ENCODE assay signal across 12 mouse cellular contexts in the genomic region with DNA sequence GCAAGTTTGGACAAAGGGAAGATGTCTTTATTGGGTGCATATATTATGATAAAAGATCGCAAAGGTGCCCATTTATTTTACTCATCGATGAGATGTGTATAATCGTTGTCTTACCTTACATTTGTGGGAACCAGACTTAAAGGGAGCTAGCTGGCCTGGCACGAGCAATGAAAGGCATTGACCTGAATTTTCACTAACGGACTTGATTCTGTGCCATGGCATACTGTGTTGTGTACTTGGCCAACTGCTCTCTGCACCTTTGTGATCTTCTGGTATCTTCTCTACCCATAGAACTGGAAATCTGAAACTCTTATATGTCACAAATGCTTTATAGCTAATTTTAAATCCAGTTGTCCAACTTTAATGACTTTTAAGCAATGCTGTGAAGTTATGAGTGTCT.
"Had no signal": no experiment of that assay in that cellular context is flagged by ENCODE, and none has a peak within 500 bp of the region (broad histone marks: within the 10 kb centered on the region; RNA-seq: fewer than 3 reads in every experiment).

No protein-coding gene starts in this region.

- H3K36me3 ChIP-seq: limb, embryonic 15.5 days; liver, embryonic 12.5 days; midbrain, embryonic 15.5 days; neural tube, embryonic 12.5 days had no signal

- ATAC-seq: liver, embryonic 12.5 days; midbrain, embryonic 15.5 days had no signal

- H3K9ac ChIP-seq: limb, embryonic 15.5 days; liver, embryonic 12.5 days; lung, embryonic 14.5 days; midbrain, embryonic 15.5 days; neural tube, embryonic 12.5 days had no signal

- H3K27me3 ChIP-seq: limb, embryonic 15.5 days; liver, embryonic 12.5 days; megakaryocyte, embryonic 14.5 days; midbrain, embryonic 15.5 days; neural tube, embryonic 12.5 days had no signal

- H3K4me1 ChIP-seq: limb, embryonic 15.5 days; liver, embryonic 12.5 days; megakaryocyte, embryonic 14.5 days; midbrain, embryonic 15.5 days; neural tube, embryonic 12.5 days had no signal

- DNase-seq: kidney, postnatal 36 days; lung, embryonic 14.5 days; lung, postnatal 10 days; lung, postnatal 4 days; thymus, postnatal 4 days had no signal

- H3K4me3 ChIP-seq: limb, embryonic 15.5 days; liver, embryonic 12.5 days; megakaryocyte, embryonic 14.5 days; midbrain, embryonic 15.5 days; neural tube, embryonic 12.5 days had no signal

- H3K4me2 ChIP-seq: limb, embryonic 15.5 days; liver, embryonic 12.5 days; lung, embryonic 14.5 days; midbrain, embryonic 11.5 days; midbrain, embryonic 15.5 days; neural tube, embryonic 12.5 days had no signal

- H3K27ac ChIP-seq: kidney, postnatal 0 days; limb, embryonic 15.5 days; liver, embryonic 12.5 days; midbrain, embryonic 15.5 days; neural tube, embryonic 12.5 days had no signal

- H3K9me3 ChIP-seq: limb, embryonic 15.5 days; liver, embryonic 12.5 days; midbrain, embryonic 15.5 days; neural tube, embryonic 12.5 days had no signal
